Comparison of ENCODE assay signal across 17 mouse cellular contexts in genomic region chr3:130288756-130289155, GRCm38 (mm10).
DNase-seq lines count a peak whose midpoint lies in the region; ATAC-seq lines count a peak whose summit lies in the region.
"Had no signal": no experiment of that assay in that cellular context is flagged by ENCODE, and none has a peak within 500 bp of the region (broad histone marks: within the 10 kb centered on the region; RNA-seq: fewer than 3 reads in every experiment).

No protein-coding gene starts in this region.

- no peak overlapping the region for H3K4me2 ChIP-seq in kidney, embryonic 14.5 days (replicated peaks; ENCODE audit: low read depth, low read length)
- H3K4me2 ChIP-seq in forebrain, embryonic 12.5 days = no peak overlapping the region
- H3K4me2 ChIP-seq in forebrain, embryonic 14.5 days (ENCODE audit: low read length) = no peak overlapping the region
- H3K4me2 ChIP-seq in midbrain, embryonic 14.5 days (ENCODE audit: low read length) = no peak overlapping the region
- H3K4me2 ChIP-seq: embryonic facial prominence, embryonic 12.5 days; limb, embryonic 13.5 days had no signal

- H3K4me1 ChIP-seq in kidney, embryonic 14.5 days (ENCODE audit: control insufficient read depth, insufficient read depth, low read length) = no peaks in the 10 kb centered on the region
- peaks cover 39% of the 10 kb centered on the region for H3K4me1 ChIP-seq in forebrain, embryonic 12.5 days
- peaks cover 13% of the 10 kb centered on the region for H3K4me1 ChIP-seq in forebrain, embryonic 14.5 days (ENCODE audit: control insufficient read depth, insufficient read depth, low read length)
- peaks cover 16% of the 10 kb centered on the region; the same call in 1 of the 2 replicates for H3K4me1 ChIP-seq in midbrain, embryonic 14.5 days (ENCODE audit: control insufficient read depth, insufficient read depth, low read length)
- H3K4me1 ChIP-seq: embryonic facial prominence, embryonic 12.5 days; heart, embryonic 10.5 days had no signal

- no peak overlapping the region for H3K4me3 ChIP-seq in kidney, embryonic 14.5 days (ENCODE audit: low read length)
- H3K4me3 ChIP-seq in forebrain, embryonic 12.5 days (replicated peaks) = no peak overlapping the region
- H3K4me3 ChIP-seq in forebrain, embryonic 14.5 days (ENCODE audit: low read depth, low read length) = no peak overlapping the region
- no peak overlapping the region for H3K4me3 ChIP-seq in midbrain, embryonic 14.5 days (replicated peaks; ENCODE audit: low read depth, low read length)
- H3K4me3 ChIP-seq: embryonic facial prominence, embryonic 12.5 days; erythroblast, embryonic 14.5 days; heart, embryonic 10.5 days; limb, embryonic 13.5 days; myocyte had no signal

- H3K9me3 ChIP-seq in kidney, embryonic 14.5 days (ENCODE audit: control insufficient read depth, low read length) = no peaks in the 10 kb centered on the region
- no peaks in the 10 kb centered on the region for H3K9me3 ChIP-seq in forebrain, embryonic 12.5 days
- H3K9me3 ChIP-seq in forebrain, embryonic 14.5 days (replicated peaks; ENCODE audit: control insufficient read depth, low read length) = no peaks in the 10 kb centered on the region
- H3K9me3 ChIP-seq in midbrain, embryonic 14.5 days (ENCODE audit: control insufficient read depth, low read length) = no peaks in the 10 kb centered on the region
- H3K9me3 ChIP-seq: embryonic facial prominence, embryonic 12.5 days; heart, embryonic 10.5 days; limb, embryonic 13.5 days had no signal

- no peaks in the 10 kb centered on the region for H3K27me3 ChIP-seq in kidney, embryonic 14.5 days (ENCODE audit: control insufficient read depth, insufficient read depth, low read length)
- peaks cover 5% of the 10 kb centered on the region for H3K27me3 ChIP-seq in forebrain, embryonic 12.5 days
- H3K27me3 ChIP-seq in forebrain, embryonic 14.5 days (replicated peaks; ENCODE audit: control insufficient read depth, insufficient read depth, low read length) = no peaks in the 10 kb centered on the region
- H3K27me3 ChIP-seq in midbrain, embryonic 14.5 days (ENCODE audit: control insufficient read depth, insufficient read depth, low read length) = no peaks in the 10 kb centered on the region
- H3K27me3 ChIP-seq: embryonic facial prominence, embryonic 12.5 days; limb, embryonic 13.5 days had no signal

- no peak overlapping the region for H3K27ac ChIP-seq in kidney, embryonic 14.5 days (ENCODE audit: low read depth, low read length)
- H3K27ac ChIP-seq in forebrain, embryonic 12.5 days = peak overlapping the region; percentile 53; the same call in 1 of the 2 replicates
- H3K27ac ChIP-seq in forebrain, embryonic 14.5 days (ENCODE audit: low read depth, low read length) = peak overlapping the region; percentile 27; the same call in 1 of the 2 replicates
- peak overlapping the region; percentile 47 for H3K27ac ChIP-seq in midbrain, embryonic 14.5 days (replicated peaks; ENCODE audit: low read depth, low read length)
- H3K27ac ChIP-seq: embryonic facial prominence, embryonic 12.5 days; heart, embryonic 10.5 days; limb, embryonic 13.5 days; liver, embryonic 14.5 days had no signal

- WGBS in kidney, embryonic 14.5 days = 66% methylated on average over 4 of the region's 4 CpGs
- WGBS in forebrain, embryonic 12.5 days = 63% methylated on average over 4 of the region's 4 CpGs
- 32% methylated on average over 4 of the region's 4 CpGs for WGBS in forebrain, embryonic 14.5 days
- WGBS in midbrain, embryonic 14.5 days = 49% methylated on average over 4 of the region's 4 CpGs

- H3K36me3 ChIP-seq in kidney, embryonic 14.5 days (ENCODE audit: control insufficient read depth, insufficient read depth, low read length) = no peaks in the 10 kb centered on the region
- H3K36me3 ChIP-seq in forebrain, embryonic 12.5 days (replicated peaks) = no peaks in the 10 kb centered on the region
- no peaks in the 10 kb centered on the region for H3K36me3 ChIP-seq in forebrain, embryonic 14.5 days (ENCODE audit: control insufficient read depth, insufficient read depth, low read length)
- H3K36me3 ChIP-seq in midbrain, embryonic 14.5 days (ENCODE audit: control insufficient read depth, insufficient read depth, low read length) = no peaks in the 10 kb centered on the region
- H3K36me3 ChIP-seq: embryonic facial prominence, embryonic 12.5 days; heart, embryonic 10.5 days; limb, embryonic 13.5 days had no signal

- no peak overlapping the region for H3K9ac ChIP-seq in kidney, embryonic 14.5 days (ENCODE audit: low read depth, low read length)
- H3K9ac ChIP-seq in forebrain, embryonic 12.5 days = no peak overlapping the region
- H3K9ac ChIP-seq in forebrain, embryonic 14.5 days (ENCODE audit: low read length) = no peak overlapping the region
- no peak overlapping the region for H3K9ac ChIP-seq in midbrain, embryonic 14.5 days (replicated peaks; ENCODE audit: low read length)
- H3K9ac ChIP-seq: embryonic facial prominence, embryonic 12.5 days; limb, embryonic 13.5 days; liver, embryonic 14.5 days had no signal

- DNase-seq in kidney, adult 18-20 months = no peak
- DNase-seq in forebrain, embryonic 14.5 days (ENCODE audit: low spot score) = no peak
- DNase-seq in midbrain, embryonic 14.5 days = no peak
- DNase-seq in embryo, embryonic 10 days (ENCODE audit: low spot score) = no peak
- DNase-seq in frontal cortex, postnatal 36 days (ENCODE audit: low spot score in 2 of 2) = no peak
- DNase-seq: cerebellum, adult 2 months; gastrocnemius, postnatal 25 days; heart, postnatal 10 days; kidney, adult 9 months had no signal

- peak; percentile 64; the same call in 1 of the 2 replicates for ATAC-seq in kidney, embryonic 14.5 days (ENCODE audit: low FRiP score, low TSS enrichment)
- no peak for ATAC-seq in forebrain, embryonic 12.5 days (ENCODE audit: low FRiP score)
- ATAC-seq in forebrain, embryonic 14.5 days = 0 out of 2 replicates have a peak, but pooled peaks have one; percentile 11
- no peak; the same call in 1 of the 2 replicates for ATAC-seq in midbrain, embryonic 14.5 days (ENCODE audit: low FRiP score, low TSS enrichment)

Comparison
In these comparisons a context has a peak if more than half of its experiments do, and no peak if none do; other contexts are left out.
1. ATAC-seq: peak in kidney, embryonic 14.5 days (single experiment) and forebrain, embryonic 14.5 days (single experiment); none in forebrain, embryonic 12.5 days (single experiment) and midbrain, embryonic 14.5 days (single experiment).